Mouse (Mus musculus): ENCODE measurements at regions not wholly inside any gene's neighbourhood (a gene's known extent, or its start where the extent isn't known, plus 50 kb on each side); places are given as distances from the start of the nearest gene placed in this dataset.

DNA sequence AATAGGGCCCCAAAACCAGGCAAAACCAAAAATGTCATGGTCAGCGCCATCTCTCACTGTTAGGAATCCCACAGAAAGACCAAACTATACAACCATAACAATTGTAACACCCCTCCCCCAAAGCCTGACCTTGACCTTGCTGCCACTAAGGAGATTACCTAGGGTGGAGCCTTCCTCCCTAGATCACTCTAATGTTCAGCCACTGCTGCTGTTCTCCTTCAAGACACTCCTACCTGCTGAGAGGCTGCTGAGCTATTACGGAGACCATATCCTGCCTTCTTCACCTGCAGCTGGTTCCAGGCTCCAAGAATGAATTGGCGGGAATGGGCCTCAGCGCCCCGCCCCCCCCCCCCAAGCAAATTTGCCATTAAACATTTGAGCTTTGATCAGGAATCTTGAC, 1205.5 kb upstream of the Alcam start:
- Histone ChIP-seq H3K4me3 (ENCODE audit: control insufficient read depth in 1 of 2, insufficient read depth in 1 of 2, low read depth in 2 of 2, low read length in 2 of 2) (no peak overlapping the region), H3K27me3 (ENCODE audit: control insufficient read depth in 1 of 2, insufficient read depth in 2 of 2, low read length in 2 of 2) (no peaks in the 10 kb centered on the region), H3K9me3 (replicated peaks; ENCODE audit: insufficient read depth, low read length) (no peaks in the 10 kb centered on the region), H3K27ac (ENCODE audit: control insufficient read depth, low read depth, low read length) (no peak overlapping the region), H3K4me1 (ENCODE audit: control insufficient read depth in 1 of 2, insufficient read depth in 2 of 2, low read length in 2 of 2) (no peaks in the 10 kb centered on the region), H3K9ac (ENCODE audit: control insufficient read depth, low read depth, low read length, poor library complexity, severe bottlenecking) (no peak overlapping the region), H3K79me2 (ENCODE audit: control insufficient read depth, insufficient read depth, low read length, poor library complexity) (no peaks in the 10 kb centered on the region), H3K36me3 (ENCODE audit: control insufficient read depth in 1 of 2, insufficient read depth in 2 of 2, low read length in 2 of 2) (no peaks in the 10 kb centered on the region)
- no peak for DNase-seq (ENCODE audit: low read depth, low spot score)
- no peak for TF ChIP-seq GATA1 (IDR thresholded peaks at IDR 0.05; ENCODE audit: low read depth, low read length)
- TF ChIP-seq ELF1 (IDR thresholded peaks at IDR 0.05; ENCODE audit: low read depth, low read length): no peak
- TF ChIP-seq POLR2AphosphoS2 (IDR thresholded peaks at IDR 0.05; ENCODE audit: low read length): no peak
- TF ChIP-seq TCF12 (IDR thresholded peaks at IDR 0.05; ENCODE audit: low read depth, low read length): no peak
- no peak for TF ChIP-seq GABPA (IDR thresholded peaks at IDR 0.05; ENCODE audit: low read depth, low read length)
- no peak for TF ChIP-seq ETS1 (IDR thresholded peaks at IDR 0.05; ENCODE audit: low read depth, low read length)
- TF ChIP-seq USF1 (IDR thresholded peaks at IDR 0.05; ENCODE audit: low read depth, low read length): no peak
- no peak for TF ChIP-seq USF2 (IDR thresholded peaks at IDR 0.05; ENCODE audit: borderline replicate concordance in 1 of 2, insufficient read depth in 1 of 2, low read depth in 1 of 2, low read length in 2 of 2)
- no peak for TF ChIP-seq NELFE (IDR thresholded peaks at IDR 0.05; ENCODE audit: low read depth, low read length)
- TF ChIP-seq MYB (IDR thresholded peaks at IDR 0.05; ENCODE audit: low read depth, low read length): no peak
- TF ChIP-seq TBP (IDR thresholded peaks at IDR 0.05; ENCODE audit: low read depth, low read length): no peak
- TF ChIP-seq HCFC1 (IDR thresholded peaks at IDR 0.05; ENCODE audit: low read depth, low read length): no peak
- no peak for TF ChIP-seq TAL1 (IDR thresholded peaks at IDR 0.05; ENCODE audit: low read length)
- TF ChIP-seq MYC (IDR thresholded peaks at IDR 0.05; ENCODE audit: low read depth, low read length): no peak
- TF ChIP-seq MEF2A (IDR thresholded peaks at IDR 0.05; ENCODE audit: extremely low read depth, insufficient replicate concordance, low read depth, low read length, poor library complexity, severe bottlenecking): no peak
- no peak for TF ChIP-seq SIN3A (IDR thresholded peaks at IDR 0.05; ENCODE audit: low read length)
- TF ChIP-seq BHLHE40 (IDR thresholded peaks at IDR 0.05; ENCODE audit: borderline replicate concordance, low read depth, low read length): no peak
- TF ChIP-seq UBTF (IDR thresholded peaks at IDR 0.05; ENCODE audit: borderline replicate concordance, insufficient read depth, low read depth, low read length): no peak

DNA sequence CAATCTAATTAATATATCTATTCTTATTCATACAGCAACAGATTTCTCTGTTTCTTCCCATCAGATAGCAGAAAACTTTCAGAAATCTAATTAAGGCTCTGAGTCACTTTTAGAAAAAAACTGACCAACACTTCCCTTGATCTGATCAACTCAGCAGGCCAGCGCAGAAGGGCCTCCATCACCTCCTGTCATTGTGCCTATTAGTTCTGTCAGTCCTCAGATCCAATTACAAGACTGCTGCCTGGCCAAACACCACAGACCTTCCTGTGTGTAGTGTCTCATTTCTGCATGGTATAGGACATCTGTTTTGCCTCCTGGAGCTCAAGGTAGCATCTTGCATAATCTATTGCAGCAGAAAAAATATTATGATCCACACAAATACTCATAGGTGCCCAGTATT, 1184.3 kb upstream of the Alcam start:
- H3K27me3 ChIP-seq (ENCODE audit: control insufficient read depth in 1 of 2, insufficient read depth in 2 of 2, low read length in 2 of 2): no peaks in the 10 kb centered on the region
- H3K79me2 ChIP-seq (ENCODE audit: control insufficient read depth, insufficient read depth, low read length, poor library complexity): no peaks in the 10 kb centered on the region
- H3K9me3 ChIP-seq (replicated peaks; ENCODE audit: insufficient read depth, low read length): no peaks in the 10 kb centered on the region
- TF ChIP-seq CHD2 (IDR thresholded peaks at IDR 0.05; ENCODE audit: low read length) (no peak), KAT2A (conservative IDR thresholded peaks at IDR 0.05; ENCODE audit: low read depth, low read length) (no peak), CHD1 (IDR thresholded peaks at IDR 0.05; ENCODE audit: low read depth, low read length) (no peak), NRF1 (IDR thresholded peaks at IDR 0.05; ENCODE audit: insufficient read depth, low read depth, low read length, poor library complexity, severe bottlenecking) (no peak), MYB (IDR thresholded peaks at IDR 0.05; ENCODE audit: low read depth, low read length) (no peak), RAD21 (IDR thresholded peaks at IDR 0.05; ENCODE audit: low read depth, low read length) (no peak), ZC3H11A (IDR thresholded peaks at IDR 0.05; ENCODE audit: low read depth, low read length) (no peak), POLR2AphosphoS5 (IDR thresholded peaks at IDR 0.05; ENCODE audit: borderline replicate concordance, low read depth, low read length) (no peak), JUND (IDR thresholded peaks at IDR 0.05; ENCODE audit: low read depth, low read length) (no peak), UBTF (IDR thresholded peaks at IDR 0.05; ENCODE audit: borderline replicate concordance, insufficient read depth, low read depth, low read length) (no peak), ZMIZ1 (IDR thresholded peaks at IDR 0.05; ENCODE audit: low read depth, low read length) (no peak), RCOR1 (IDR thresholded peaks at IDR 0.05; ENCODE audit: low read depth, low read length) (no peak), MXI1 (IDR thresholded peaks at IDR 0.05; ENCODE audit: low read depth, low read length) (no peak), MEF2A (IDR thresholded peaks at IDR 0.05; ENCODE audit: extremely low read depth, insufficient replicate concordance, low read depth, low read length, poor library complexity, severe bottlenecking) (no peak), MAFK (IDR thresholded peaks at IDR 0.05; ENCODE audit: borderline replicate concordance, low read depth, low read length) (no peak), MAX (IDR thresholded peaks at IDR 0.05; ENCODE audit: low read length) (no peak), TCF12 (IDR thresholded peaks at IDR 0.05; ENCODE audit: low read depth, low read length) (no peak)
- no peaks in the 10 kb centered on the region for H3K36me3 ChIP-seq (ENCODE audit: control insufficient read depth in 1 of 2, insufficient read depth in 2 of 2, low read length in 2 of 2)
- no peak for DNase-seq (ENCODE audit: low read depth, low spot score)
- H3K4me1 ChIP-seq (ENCODE audit: control insufficient read depth in 1 of 2, insufficient read depth in 2 of 2, low read length in 2 of 2): no peaks in the 10 kb centered on the region; a peak in 1 of 4 replicates
- H3K27ac ChIP-seq (ENCODE audit: control insufficient read depth, low read depth, low read length): no peak overlapping the region
- H3K4me3 ChIP-seq (ENCODE audit: control insufficient read depth in 1 of 2, insufficient read depth in 1 of 2, low read depth in 2 of 2, low read length in 2 of 2): no peak overlapping the region
- no peak overlapping the region for H3K9ac ChIP-seq (ENCODE audit: control insufficient read depth, low read depth, low read length, poor library complexity, severe bottlenecking)
